Mouse (Mus musculus): ENCODE results near the gene Gm5105.

Gm5105 gene

GRCm38 (mm10) chr3:138069756-138070511 is 2.7 kb upstream of the Gm5105 start:
- no peak for DNase-seq (ENCODE audit: low spot score)

GRCm38 (mm10) chr3:138068103-138068502 is 915 bp upstream of the Gm5105 start:
- no peak for DNase-seq (ENCODE audit: low spot score)

GRCm38 (mm10) chr3:138066348-138066856 is 786 bp downstream of the Gm5105 start:
- DNase-seq (ENCODE audit: low spot score): no peak

- DNase-seq (ENCODE audit: low spot score): no peak
Observed at GRCm38 (mm10) chr3:138065930-138066329, 1.3 kb downstream of the Gm5105 start.

- DNase-seq (ENCODE audit: low spot score): no peak
Observed at GRCm38 (mm10) chr3:138064732-138065645, 2.2 kb downstream of the Gm5105 start, which contains the start of gene 1110002E22Rik. 1110002E22Rik (plus strand) TSS chr3:138065052.

GRCm38 (mm10) chr3:138063731-138064329 is 3.4 kb downstream of the Gm5105 start:
- DNase-seq (ENCODE audit: low spot score): no peak

- no peak for DNase-seq (ENCODE audit: low spot score)
Observed at GRCm38 (mm10) chr3:138062673-138063072, 4.5 kb downstream of the Gm5105 start.

- DNase-seq (ENCODE audit: low spot score): no peak
Observed at GRCm38 (mm10) chr3:138061205-138061911, 5.8 kb downstream of the Gm5105 start.

GRCm38 (mm10) chr3:138060429-138060828 is 6.8 kb downstream of the Gm5105 start:
- no peak for DNase-seq (ENCODE audit: low spot score)

GRCm38 (mm10) chr3:138058226-138058625 is 9.0 kb downstream of the Gm5105 start:
- peak; percentile 14 for DNase-seq (ENCODE audit: low spot score)

GRCm38 (mm10) chr3:138056976-138057375 is 10.2 kb downstream of the Gm5105 start:
- DNase-seq (ENCODE audit: low spot score): no peak

GRCm38 (mm10) chr3:138053969-138054368 is 13.2 kb downstream of the Gm5105 start:
- peak; percentile 16 for DNase-seq (ENCODE audit: low spot score)

- no peak for DNase-seq (ENCODE audit: low spot score)
Observed at GRCm38 (mm10) chr3:138051431-138051830, 15.8 kb downstream of the Gm5105 start.

GRCm38 (mm10) chr3:138050772-138051171 is 16.4 kb downstream of the Gm5105 start:
- no peak for DNase-seq (ENCODE audit: low spot score)

- DNase-seq (ENCODE audit: low spot score): no peak
Observed at GRCm38 (mm10) chr3:138049555-138049954, 17.6 kb downstream of the Gm5105 start.

GRCm38 (mm10) chr3:138043316-138043715 is 23.9 kb downstream of the Gm5105 start:
- DNase-seq (ENCODE audit: low spot score): no peak

GRCm38 (mm10) chr3:138041591-138042301 is 25.4 kb downstream of the Gm5105 start:
- no peak for DNase-seq (ENCODE audit: low spot score)

GRCm38 (mm10) chr3:138040938-138041337 is 26.2 kb downstream of the Gm5105 start:
- DNase-seq (ENCODE audit: low spot score): no peak

GRCm38 (mm10) chr3:138033986-138034385 is 33.2 kb downstream of the Gm5105 start:
- no peak for DNase-seq (ENCODE audit: low spot score)

- no peak for DNase-seq (ENCODE audit: low spot score)
Observed at GRCm38 (mm10) chr3:138030563-138030962, 36.6 kb downstream of the Gm5105 start.

GRCm38 (mm10) chr3:138029351-138029750 is 37.8 kb downstream of the Gm5105 start:
- peak; percentile 28 for DNase-seq (ENCODE audit: low spot score)

Measured in MN1 (cell line).